Mouse (Mus musculus): ENCODE results near the gene Adarb2.

DNA sequence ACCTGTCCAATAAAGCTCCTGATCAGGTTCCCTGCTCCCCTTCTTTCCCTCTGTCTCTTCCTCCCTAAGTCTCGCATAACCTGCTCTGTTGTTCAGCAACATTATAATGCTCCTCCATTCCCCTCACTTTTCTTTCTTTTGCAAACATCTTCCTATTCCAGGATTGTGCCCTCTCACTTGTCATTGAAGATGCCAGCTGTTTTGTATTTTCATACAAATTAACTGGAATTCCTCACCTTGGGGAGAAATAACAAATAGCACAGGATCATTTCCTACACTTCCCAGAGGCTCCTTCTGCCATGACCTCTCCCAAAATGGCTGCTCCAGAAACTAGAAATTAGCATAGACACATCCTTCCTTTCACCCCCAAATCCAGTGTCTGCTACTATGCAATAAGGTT lies 276.1 kb downstream of the Adarb2 start:
- TF ChIP-seq CTCF (conservative IDR thresholded peaks at IDR 0.05 in 1 of 2, IDR thresholded peaks at IDR 0.05 in 1 of 2; ENCODE audit: low read depth in 2 of 2, low read length in 2 of 2) = no peak
- TF ChIP-seq SIN3A (IDR thresholded peaks at IDR 0.05; ENCODE audit: low read length) = no peak
- TF ChIP-seq EP300 (IDR thresholded peaks at IDR 0.05; ENCODE audit: low read length) = no peak
- no peak for TF ChIP-seq TBP (conservative IDR thresholded peaks at IDR 0.05; ENCODE audit: low read depth, low read length)
- no peak for TF ChIP-seq NELFE (IDR thresholded peaks at IDR 0.05; ENCODE audit: low read depth, low read length)
- no peak for TF ChIP-seq TCF12 (IDR thresholded peaks at IDR 0.05; ENCODE audit: low read depth, low read length)
- no peak for TF ChIP-seq MAZ (IDR thresholded peaks at IDR 0.05; ENCODE audit: low read depth, low read length)
- no peak for TF ChIP-seq ZNF384 (IDR thresholded peaks at IDR 0.05; ENCODE audit: low read depth, low read length)
- TF ChIP-seq MXI1 (IDR thresholded peaks at IDR 0.05; ENCODE audit: low read depth, low read length) = no peak
